Mouse (Mus musculus) cerebellum, adult 18-20 months (tissue): ENCODE measurements around the gene Tbc1d19.

Experiments
- DNase-seq, 2 experiments: peaks; one replicate each; pipeline ENCODE4 v3.0.0; 2021

Tbc1d19 gene

DNA sequence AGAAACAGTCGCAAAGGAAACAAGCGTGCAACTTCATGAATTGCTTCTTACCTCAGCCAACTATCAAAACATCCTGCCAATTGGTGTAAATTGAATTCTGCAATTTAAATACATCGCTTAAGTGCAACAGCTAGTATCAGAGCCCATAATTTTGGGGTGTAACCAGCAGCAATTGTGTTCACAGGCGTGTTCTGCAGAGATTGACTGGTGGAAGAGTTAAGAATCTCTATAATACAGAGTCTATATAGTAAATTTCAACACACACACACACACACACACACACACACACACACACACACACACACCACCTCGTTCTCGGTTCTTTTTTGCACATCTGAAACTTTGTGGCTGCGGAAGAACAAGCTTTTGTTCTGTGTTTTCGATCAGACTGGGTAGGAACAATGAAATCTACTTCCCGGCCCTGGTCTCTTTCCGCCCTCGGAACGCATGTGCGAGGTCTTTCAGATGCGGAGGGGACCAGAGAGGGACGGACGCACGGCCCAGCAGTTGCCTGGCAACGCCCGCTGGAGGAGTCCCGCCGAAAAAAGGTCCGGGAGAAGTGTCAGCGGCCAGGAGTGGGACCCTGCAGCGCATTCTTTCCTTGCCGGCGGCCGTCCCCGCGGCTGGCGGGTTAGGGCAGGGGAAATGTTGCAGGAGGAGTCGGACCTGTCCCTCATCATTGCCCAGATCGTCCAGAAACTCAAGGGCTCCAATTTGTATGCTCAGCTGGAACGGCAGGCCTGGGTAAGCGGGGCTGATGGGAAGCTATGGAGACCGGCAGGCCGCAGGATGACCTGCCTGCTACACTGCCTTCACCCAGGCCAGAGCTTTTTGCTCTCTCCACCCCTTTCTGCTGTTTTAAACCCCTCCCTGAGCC lies at the start of gene Tbc1d19:
Gene Tbc1d19 (plus strand): TSS at position 492 of the 877 bp plus-strand sequence.
- DNase-seq = peak; percentile 85 to 86

DNA sequence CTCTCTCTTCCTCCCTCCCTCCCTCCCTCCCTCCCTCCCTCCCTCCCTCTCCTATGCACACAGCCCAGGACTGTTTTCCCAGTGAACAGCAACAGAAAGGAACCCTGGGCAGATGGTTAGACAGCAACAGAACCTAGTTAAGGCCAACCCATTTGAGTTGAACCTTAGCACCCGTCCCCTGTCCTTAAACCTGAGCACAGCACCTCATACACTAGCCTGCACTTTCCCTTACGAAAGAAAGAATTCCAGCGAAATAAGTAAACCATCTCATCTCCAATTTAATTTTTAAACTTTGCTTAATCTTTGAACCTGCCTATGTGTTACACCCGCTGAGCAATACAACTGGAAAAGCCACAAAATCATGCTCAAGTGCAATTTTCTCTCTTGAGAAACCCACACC lies 49.5 kb upstream of the Tbc1d19 start:
- DNase-seq = no peak

DNA sequence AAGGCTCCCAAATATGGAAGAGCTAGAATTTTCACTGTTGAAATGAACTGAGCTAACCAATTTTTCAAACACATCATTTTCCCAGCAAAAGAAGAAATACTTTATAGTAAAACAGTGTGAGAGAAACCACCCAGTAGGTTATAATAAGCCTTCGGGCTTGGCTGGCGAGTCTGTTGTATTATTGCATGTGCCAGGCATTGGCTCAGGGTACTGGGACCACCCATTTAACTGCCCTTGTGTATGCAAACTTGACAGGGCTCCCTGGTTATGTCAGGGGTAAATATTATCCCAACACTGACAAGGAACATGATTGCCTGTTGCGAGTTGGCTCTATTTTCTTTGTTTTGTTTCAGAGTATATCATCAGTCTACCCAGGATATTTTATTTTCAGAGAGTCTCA lies 48.5 kb upstream of the Tbc1d19 start:
- no peak for DNase-seq

DNA sequence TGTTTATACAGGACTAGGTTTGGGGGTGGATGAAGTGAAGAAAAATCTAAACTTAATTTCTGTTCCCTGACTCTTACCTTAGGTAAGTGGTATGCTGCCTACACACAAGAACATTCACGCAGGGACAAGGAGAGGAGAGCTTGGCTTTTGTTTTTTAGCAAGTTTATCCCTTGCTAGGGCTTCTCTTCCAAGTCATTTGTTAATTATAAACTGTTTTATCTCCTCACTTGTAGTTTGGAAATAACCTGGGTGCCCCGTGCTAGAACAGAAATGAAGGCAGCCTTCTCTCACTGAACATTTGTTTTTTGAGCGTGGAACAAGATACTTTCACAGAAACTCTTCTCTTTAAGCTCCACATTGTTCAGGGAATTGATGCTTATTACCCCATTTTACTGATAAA lies 48.1 kb upstream of the Tbc1d19 start:
- DNase-seq = no peak

DNA sequence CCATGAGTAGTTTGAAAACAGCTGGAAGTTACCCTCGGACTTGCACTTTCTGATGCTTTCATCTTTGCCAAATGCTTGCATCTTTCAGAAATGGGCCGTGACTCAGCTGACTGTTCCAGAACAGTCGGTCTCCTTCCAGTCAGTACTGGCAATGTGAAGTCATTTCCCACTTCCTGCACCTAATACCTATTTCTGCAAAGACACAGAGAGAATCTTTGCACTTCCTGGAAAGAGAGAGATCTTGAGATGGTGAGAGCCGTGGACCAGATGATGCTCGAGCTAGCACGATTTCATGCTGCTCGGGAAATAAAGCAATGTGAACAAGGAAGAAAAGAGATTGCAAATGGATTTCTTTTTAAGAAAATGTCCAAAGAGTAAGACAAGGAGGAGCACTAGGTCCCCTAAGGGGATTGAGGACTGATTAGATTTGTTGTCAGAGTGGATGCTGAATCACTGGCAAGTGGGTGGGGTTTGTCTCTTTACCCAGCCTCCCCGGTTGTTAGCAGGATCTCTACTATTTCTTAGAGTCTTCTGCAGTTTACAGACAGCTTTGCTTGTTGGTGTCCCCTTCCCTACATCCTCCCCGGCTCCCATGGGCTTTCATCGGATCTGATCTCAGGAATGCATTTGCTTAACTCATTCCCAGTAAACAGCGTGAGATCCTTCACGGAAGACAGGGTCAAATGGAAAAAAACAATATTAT lies 24.4 kb upstream of the Tbc1d19 start:
- no peak for DNase-seq

DNA sequence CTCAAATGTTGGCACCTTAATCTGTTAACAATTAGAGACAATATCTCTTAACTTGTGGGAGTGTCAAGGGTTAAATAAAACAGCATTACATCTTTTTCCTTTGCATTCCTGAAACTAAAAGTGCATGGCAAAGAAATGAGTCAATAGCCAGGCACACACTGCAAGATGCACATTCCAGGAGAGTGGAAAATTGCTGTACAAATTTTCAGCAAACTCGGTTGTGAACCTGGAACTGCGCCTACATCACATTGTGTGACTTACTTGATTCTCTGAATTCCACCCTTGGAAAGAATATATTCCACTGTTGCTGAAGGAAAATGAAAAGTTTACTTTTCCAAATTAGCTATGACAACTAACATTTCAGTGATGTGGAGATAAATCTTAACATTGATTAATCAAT lies 8.0 kb upstream of the Tbc1d19 start:
- DNase-seq = no peak

DNA sequence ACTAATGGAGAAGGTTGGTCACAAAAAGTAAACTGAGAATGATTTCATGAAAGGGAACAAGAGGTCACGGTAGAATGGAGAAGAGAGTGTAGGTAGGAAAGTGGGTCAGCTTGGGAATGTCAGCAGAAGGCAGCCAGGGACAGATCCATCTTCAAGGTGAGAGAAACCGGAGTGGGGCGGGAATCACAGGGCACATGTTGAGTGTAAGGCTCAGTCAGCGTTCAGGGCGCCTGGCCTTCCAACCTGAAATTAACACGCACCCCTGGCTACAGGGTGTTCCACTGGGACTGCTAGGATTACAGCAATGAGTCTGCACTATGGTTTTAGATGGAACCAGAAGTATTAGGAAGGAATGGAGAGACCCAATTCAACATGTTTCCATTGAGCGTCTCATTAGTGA lies 10.3 kb downstream of the Tbc1d19 start:
- DNase-seq = no peak

DNA sequence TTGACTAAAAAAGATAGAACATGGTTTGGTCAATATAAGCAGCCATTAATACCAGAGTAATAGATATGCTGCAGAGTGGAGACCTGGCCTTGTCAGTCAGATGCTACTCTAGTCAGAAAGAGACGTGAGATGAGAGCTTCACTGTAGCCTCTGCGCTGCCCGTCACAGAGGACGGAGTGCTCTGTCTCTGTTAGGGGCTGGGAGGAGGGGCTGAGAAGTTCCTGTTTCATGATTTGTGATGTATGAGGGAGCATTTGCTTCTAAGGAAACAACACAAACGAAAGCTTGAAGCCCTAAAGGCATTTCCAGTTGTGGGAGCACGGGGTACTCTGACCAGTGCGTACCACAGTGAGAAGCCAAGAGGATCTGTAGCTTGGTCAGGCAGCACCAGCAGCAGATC lies 16.5 kb downstream of the Tbc1d19 start:
- no peak for DNase-seq

DNA sequence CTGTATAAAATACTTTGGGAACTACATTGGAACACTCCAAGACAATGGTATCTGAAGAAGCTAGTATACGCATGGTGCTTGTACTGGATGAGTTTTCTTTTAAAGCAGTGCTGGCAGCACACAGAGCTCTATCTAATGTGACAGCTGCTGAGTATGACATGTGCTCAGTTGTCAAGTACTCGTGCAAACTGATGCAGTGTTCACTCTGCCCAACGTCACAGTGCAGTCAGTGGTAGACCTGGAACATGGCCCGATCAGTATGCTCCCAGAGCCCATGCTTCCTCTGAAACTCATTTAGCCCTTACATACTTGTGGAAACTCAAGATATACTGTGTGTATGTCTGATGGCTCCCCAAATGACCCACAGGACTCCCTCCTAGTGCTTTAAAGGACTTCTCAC lies 25.1 kb downstream of the Tbc1d19 start:
- no peak for DNase-seq

DNA sequence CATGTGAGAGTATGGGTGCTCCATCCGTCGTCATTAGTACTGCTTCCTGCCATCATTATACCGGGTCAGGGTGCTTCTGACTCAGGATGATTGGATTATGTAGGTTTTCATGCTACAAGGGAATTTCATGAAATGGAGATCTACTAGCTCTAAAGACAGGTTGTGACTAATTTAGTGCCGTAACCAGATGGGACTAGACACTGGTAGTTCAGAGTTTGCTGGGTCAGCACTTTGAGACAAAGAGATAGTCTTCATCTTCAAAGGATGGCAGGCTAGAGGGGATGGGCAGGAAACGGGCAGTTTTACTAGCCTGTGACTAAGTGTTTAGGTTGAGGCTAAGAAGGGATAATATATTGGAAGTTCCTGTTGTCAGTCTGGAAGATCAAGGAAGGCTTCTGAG lies 31.9 kb downstream of the Tbc1d19 start:
- DNase-seq = no peak

DNA sequence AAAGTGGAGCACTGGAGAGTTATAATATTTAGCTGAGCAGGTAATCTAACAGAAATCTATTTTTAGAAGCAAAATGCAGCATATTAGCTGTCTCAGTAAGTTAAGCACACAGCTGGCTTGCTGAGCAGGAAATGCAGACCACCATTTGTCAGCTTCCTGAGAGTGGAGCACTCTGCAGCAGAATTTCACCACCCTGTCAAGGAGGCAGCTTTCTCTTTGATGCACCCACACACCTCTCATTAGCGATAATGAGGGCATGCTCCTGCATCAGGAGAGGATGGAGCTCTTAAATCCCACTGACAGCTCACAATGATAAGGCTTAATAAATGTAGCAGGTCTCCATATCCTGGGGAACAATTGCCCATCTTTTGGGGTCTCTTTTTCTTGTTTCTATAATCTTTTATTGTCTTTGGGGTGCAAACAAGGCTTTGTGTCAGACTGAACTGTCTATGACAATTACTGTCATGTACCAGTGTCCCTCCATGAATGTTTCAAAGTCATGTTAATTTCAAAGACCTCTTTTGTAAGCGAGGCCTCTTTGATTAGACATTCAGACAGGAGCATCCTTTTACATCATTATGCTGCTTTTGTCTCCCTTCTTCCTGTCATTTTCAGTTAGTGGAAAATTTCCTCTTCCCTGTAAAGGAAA lies 39.0 kb downstream of the Tbc1d19 start:
- no peak for DNase-seq

DNA sequence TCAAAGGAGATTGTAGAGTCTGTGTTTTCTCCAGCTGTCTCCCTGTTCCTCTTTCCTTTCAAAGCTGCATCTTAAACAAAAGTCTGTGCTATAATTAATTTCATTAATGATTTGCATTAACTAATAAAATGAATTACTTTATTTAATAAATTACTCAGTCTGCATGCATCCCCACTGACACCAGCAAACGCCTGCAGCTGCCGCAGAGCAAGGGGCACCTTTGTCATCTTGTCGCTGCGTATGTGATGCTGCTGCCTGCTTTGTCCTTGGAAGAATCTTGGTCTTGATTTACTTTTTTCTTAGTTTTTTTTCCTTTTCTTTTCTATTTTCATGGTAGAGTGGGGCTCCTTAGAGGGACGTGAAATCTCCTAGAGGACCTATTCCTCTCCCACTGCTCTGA lies 43.2 kb downstream of the Tbc1d19 start:
- no peak for DNase-seq

DNA sequence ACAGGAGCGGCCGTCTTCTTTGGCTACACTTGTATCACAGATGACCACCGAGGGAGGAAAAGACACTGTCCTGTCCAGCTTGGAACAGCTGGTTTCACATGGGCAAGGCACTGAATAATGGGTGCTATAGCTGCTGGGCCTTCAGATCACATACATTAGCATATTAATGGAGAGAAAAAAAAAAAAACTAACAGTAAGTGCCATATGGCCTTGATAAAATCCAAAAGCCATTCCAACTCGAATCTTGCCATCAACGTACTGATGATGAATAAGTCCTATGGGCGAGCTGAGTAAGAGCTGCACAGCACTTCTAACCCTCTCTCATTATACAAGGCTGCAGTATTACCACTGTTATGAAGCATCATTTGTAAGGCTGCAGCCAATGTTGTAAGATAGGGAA lies 45.2 kb downstream of the Tbc1d19 start:
- no peak for DNase-seq

DNA sequence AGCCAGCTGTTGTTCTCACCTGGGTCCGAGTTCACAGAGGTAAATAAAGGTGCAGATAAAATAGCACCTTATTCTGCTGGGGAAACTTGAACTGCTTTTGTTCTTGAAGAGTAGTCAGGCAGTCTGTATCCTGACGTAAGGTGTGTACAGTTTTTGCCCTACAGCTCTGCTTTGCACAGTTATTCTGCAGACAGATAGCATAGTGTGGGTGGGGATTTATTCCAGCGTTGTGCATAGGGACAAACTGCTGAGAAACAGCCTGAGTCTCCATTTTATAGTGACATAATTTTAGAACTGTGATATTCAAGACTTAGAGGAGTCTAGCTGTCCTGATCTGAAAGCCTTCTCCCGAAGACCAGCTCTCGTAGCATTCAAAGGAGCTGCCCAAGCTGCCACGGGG lies 46.6 kb downstream of the Tbc1d19 start:
- DNase-seq = no peak

DNA sequence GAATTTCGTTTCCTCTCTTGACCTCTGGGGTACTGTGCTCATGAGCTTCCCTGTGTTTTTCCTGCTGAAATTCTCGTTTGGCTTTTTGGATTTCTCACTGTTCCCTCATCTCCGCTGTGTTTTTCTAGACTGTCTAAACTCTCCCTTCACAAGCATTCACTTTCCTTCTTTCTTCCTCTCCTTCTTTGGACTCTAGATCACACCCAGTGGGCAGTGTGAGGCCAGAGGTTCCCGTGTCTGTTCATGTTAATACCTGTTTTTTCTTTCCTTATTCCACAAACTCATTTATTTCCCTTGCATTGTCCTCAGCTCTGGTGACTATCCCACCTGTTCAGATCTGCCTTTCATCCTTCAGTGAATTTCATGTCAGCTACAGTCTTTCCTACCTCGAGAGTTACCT lies 55.7 kb downstream of the Tbc1d19 start:
- no peak for DNase-seq

DNA sequence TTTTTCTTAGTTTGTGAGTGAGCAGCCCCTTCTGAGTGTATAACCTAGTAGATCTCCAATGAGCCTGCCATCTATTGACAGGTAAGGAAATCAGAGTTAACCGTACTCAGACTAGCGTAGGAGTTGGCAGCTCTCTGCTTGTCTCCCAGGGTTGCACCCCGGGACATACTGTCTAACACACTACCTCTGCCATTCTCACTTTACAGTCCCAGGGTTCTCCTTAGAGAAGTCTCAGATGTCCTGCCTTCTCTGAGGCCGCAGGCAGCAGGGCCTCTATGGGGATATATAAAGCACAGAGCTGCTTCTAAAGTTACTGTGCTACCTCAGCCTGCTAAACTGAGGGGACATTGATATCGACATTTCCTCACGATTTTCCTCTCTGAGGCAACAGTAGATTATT lies 56.6 kb downstream of the Tbc1d19 start:
- no peak for DNase-seq

DNA sequence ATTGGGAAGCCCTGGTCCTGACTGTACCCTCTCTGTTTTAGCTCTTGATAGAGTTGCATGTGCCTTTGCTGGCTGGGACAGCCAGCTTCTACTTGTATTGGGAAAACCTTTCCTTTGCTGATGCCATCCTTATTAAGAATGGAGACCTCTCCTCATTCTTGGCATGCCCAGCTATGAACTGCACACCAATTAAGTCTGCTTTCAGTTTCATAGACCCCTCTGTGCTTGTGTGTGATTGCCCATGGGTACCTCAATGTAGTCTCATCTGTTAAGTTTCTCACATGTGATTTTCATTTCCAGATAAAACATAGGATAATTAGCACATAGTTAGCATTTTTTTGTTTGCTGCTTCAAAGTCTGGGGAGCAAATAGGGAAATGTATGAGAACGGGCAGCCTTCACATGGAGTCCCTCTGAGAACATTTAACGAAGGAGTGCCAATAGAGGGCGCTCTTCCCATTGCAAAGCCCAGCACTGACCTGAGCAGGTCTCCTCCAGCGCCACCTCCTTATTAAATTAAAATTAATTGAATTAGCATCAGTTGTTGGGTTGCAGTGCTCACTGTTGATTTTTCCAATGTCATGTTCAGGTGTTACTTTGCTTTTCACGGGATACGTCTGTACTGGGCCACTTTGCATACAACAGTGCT lies 62.4 kb downstream of the Tbc1d19 start:
- peak; percentile 55 to 72 for DNase-seq

DNA sequence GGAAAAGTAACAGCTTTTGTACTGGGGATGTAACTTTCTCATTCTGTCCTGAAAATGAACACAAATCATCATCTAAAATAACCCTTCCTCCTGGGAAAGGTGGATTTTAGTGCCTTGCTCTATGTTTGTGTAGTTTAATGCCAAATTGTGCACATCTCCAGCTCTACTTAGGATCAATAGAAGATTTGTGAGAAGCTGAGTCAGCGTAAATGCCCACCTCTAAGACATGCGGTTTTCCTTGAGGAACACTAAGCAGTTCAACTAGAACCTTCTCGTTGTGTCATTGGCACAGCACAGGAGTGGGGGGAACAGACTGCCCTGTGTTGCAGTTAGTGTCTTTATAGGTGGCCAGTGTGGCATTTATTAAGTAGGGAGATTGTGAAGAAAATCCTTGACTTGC lies 65.6 kb downstream of the Tbc1d19 start:
- DNase-seq = no peak

DNA sequence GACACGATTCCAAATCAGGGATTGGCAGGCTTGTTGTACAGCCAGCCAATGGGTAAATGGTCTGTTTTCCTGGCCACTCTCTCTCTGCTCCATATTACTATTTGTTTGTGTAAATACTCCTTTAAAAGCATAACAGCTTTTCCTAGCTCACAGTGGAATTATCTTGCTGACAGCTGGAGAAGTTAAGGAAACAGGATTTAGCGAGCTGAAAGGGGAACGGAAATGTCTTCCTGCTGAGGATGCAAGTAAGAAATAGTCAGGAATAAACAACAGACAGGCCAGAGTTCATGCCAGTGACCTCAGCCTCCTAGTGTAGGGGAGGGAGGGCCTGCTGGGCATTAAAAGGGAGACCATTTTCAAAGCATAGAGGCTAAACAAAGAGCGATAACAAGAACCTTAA lies 71.3 kb downstream of the Tbc1d19 start:
- no peak for DNase-seq

DNA sequence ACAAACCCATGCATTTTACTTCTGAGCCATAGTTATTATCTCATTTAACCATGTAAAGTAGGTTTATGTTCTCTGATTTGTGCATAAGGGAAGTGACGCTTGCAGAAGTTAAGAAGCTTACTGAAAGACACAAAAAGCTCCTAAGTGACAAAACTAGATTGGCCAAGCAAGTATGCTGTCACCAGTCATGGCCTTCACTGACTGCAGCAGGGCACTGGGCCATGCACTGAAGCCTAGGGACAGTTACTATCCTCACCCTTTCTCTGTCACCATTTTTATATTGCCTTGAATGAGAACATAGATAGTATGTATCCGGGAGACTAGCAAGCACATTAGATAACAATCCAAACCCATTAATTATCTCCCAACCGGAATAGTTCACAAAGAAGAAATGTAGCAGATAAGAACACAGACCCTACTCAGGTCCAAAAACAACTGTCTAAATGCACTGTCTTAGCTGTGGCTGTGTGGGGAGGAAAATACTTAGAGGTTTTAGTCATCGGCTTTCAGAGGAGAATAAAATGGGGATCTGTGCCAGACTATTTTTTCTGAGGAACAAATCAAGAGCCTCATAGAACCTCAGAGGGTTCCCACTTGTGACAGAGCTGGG lies 72.1 kb downstream of the Tbc1d19 start:
- no peak for DNase-seq

DNA sequence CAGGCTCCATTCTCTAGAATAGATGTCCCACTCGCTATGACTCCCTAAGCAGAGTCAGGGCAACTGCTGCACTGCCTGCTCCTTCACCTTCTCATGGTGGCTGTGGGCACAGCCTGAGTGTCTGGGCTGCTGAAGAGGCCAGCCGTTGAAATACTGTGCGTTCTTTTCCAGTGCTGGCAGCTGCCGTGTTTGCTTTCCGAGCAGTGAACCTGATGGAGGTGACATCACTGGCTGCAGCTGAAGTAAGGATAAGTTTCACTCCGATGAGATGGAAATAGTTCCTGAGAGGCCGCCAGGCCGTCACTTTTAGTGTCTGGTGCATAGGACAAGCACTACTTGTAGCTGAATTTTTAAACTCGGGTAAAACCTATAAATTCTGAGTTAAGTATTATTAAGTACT lies 92.0 kb downstream of the Tbc1d19 start:
- no peak for DNase-seq

DNA sequence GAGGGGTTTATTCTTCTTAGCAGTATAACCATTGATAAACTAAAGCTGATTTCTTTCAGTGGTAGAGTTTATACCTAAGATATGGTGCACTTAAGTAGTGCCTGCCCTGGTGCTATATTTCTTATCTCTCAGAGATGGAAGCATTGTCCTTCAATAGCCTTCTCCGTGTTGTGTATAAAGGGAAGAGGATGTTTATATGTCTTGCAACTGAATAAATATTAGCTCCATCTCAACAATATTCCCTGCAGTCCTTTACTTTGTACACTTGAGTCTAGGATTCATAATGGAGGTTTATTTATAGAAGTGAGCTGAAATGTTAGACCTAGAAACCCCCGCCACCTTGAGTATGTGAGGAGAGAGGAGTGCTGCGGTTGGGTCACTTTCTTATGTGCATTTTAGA lies 93.4 kb downstream of the Tbc1d19 start:
- DNase-seq = no peak

DNA sequence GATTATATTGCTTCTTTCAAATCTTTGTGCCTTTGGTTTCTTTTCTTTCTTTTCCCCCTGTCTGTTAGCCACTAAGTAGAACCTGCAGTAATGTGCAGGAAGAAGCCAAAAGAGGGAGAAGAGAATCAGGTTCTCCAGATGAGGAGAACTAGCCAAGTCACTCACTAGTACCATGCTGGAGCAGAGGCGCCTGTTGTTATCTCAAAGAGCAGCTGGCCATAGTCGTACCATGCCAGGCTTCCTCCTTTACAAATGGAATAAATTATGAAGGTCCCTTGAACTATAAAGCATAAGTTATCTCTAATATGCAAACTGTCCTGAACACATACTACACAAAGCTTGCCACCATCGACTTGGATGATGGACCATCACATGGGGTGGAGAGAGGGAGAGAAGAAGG lies 99.8 kb downstream of the Tbc1d19 start:
- DNase-seq = no peak
